Mouse (Mus musculus) intestine, embryonic 15.5 days (tissue): Measurements from ENCODE around the gene Col6a5. TPM values are rescaled to one million over a fixed set of nuclear protein-coding genes. Genes with fewer than 3 reads are reported as not detected.

Experiments
- ATAC-seq: fragments of 200-750 bp; cut with Nextera tagmentation; 2 replicates; pipeline ENCODE4 v1.8.0; 2017; ENCODE audit warnings: moderate TSS enrichment, moderate library complexity
- H3K27ac ChIP-seq: fragments of 300-500 bp; sonication (generic); 2 replicates; pipeline ENCODE4 v1.5.1; 2015; ENCODE audit warnings: mild to moderate bottlenecking, inconsistent platforms
- H3K27me3 ChIP-seq: fragments of 300-500 bp; sonication (generic); replicated peaks from 2 replicates; pipeline ENCODE4 v1.6.1; 2015; ENCODE audit warnings: inconsistent platforms
- H3K36me3 ChIP-seq: fragments of 300-500 bp; sonication (generic); 2 replicates; pipeline ENCODE4 v1.6.1; 2015; ENCODE audit warnings: inconsistent platforms
- H3K4me1 ChIP-seq: fragments of 300-500 bp; sonication (generic); replicated peaks from 2 replicates; pipeline ENCODE4 v1.6.1; 2015; ENCODE audit warnings: inconsistent platforms
- H3K4me2 ChIP-seq: fragments of 300-500 bp; sonication (generic); replicated peaks from 2 replicates; pipeline ENCODE4 v1.6.1; 2015; ENCODE audit warnings: mild to moderate bottlenecking, inconsistent platforms
- H3K4me3 ChIP-seq: fragments of 300-500 bp; sonication (generic); replicated peaks from 2 replicates; pipeline ENCODE4 v1.5.1; 2015; ENCODE audit warnings: inconsistent platforms
- H3K9ac ChIP-seq: fragments of 300-500 bp; sonication (generic); 2 replicates; pipeline ENCODE4 v1.6.1; 2015; ENCODE audit warnings: inconsistent platforms
- H3K9me3 ChIP-seq: fragments of 300-500 bp; sonication (generic); 2 replicates; pipeline ENCODE4 v1.6.1; 2016; ENCODE audit warnings: inconsistent platforms
- WGBS: fragments of 180-500 bp; shearing (Covaris S2); methylation state at CpG from one replicate; pipeline ENCODE4 v1.1.7; 2015; 5-methylcytosine and 5-hydroxymethylcytosine counted together
- polyA plus RNA-seq: library from polyadenylated mRNA; unstranded; fragments of >200 nt; fragmentation: Nextera tagmentation; extraction: Ambion mirVana; gene quantifications from 2 replicates; pipeline ENCODE4 v1.2.1, GENCODE M21; 2015

Col6a5 gene
- polyA plus RNA-seq, 1 experiment from 2014 or later, result 0.98 TPM

- no peak overlapping the region for H3K4me3 ChIP-seq
- ATAC-seq, result no peak
Measured at GRCm38 (mm10) chr9:105970901-105971300, 10.5 kb upstream of the Col6a5 start.

DNA sequence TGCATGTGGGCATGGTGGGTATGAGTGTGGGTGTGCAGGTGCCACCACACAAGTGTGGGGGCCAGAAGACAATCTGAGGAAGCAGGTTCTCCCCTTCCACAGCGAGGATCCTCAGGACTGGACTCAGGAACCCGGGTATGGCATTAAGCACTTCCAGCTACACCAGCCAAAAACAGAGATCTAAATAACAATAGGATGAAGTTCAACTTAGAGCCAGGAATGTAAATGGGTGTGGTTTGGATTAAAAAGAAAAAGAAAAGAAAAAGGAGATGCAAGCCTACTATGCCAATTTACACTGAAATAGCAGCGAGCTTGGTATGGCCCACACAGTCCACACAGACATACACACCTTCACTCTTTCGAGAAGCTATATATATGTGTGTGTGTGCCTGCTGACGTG lies 7.5 kb upstream of the Col6a5 start:
- Histone ChIP-seq H3K4me1 (no peaks in the 10 kb centered on the region), H3K9ac (no peak overlapping the region), H3K27ac (no peak overlapping the region), H3K4me2 (no peak overlapping the region), H3K27me3 (no peaks in the 10 kb centered on the region), H3K9me3 (no peaks in the 10 kb centered on the region), H3K36me3 (no peaks in the 10 kb centered on the region), H3K4me3 (no peak overlapping the region)
- no peak for ATAC-seq
- WGBS, result 80% methylated on average over 5 of the region's 5 CpGs

More at GRCm38 (mm10) chr9:105970901-105971300, 10.5 kb upstream of the Col6a5 start:
- no peaks in the 10 kb centered on the region for H3K9me3 ChIP-seq
- H3K9ac ChIP-seq, result no peak overlapping the region
- H3K36me3 ChIP-seq, result no peaks in the 10 kb centered on the region
- no peaks in the 10 kb centered on the region for H3K27me3 ChIP-seq
- H3K4me1 ChIP-seq, result no peaks in the 10 kb centered on the region
- H3K27ac ChIP-seq, result peak overlapping the region; percentile 7; the same call in 1 of the 2 replicates
- no peak overlapping the region for H3K4me2 ChIP-seq
- WGBS, result 78% methylated on average over 5 of the region's 5 CpGs

DNA sequence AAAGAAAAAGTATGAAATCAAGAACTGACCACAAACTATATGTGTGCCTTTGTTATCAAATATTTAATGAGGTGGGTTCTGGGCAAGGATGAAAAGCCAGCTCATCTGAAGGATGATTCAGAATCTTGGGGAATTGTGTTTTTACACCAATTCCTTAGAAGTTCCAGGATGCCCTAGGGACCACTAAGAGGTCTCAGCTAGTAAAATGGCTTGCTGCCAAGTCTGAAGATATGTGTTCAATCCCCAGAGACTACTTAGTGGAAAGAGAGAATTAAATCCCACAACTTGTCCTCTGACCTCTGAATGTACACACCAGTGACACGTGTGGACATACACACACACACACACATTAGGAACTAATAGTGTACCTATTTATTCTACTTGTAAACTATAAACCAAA lies 1.3 kb downstream of the Col6a5 start:
- Histone ChIP-seq H3K4me1 (peaks cover 9% of the 10 kb centered on the region; the same call in 1 of the 2 replicates), H3K4me3 (no peak overlapping the region), H3K9me3 (no peaks in the 10 kb centered on the region), H3K9ac (no peak overlapping the region), H3K27ac (no peak overlapping the region), H3K27me3 (no peaks in the 10 kb centered on the region), H3K36me3 (no peaks in the 10 kb centered on the region), H3K4me2 (no peak overlapping the region)
- no peak for ATAC-seq
- WGBS, result 58% methylated on average over 1 of the region's 1 CpGs

GRCm38 (mm10) chr9:105949755-105950154 lies 10.7 kb downstream of the Col6a5 start:
- Histone ChIP-seq H3K4me3 (no peak overlapping the region), H3K27ac (no peak overlapping the region), H3K9me3 (no peaks in the 10 kb centered on the region), H3K36me3 (no peaks in the 10 kb centered on the region), H3K9ac (no peak overlapping the region), H3K4me1 (no peaks in the 10 kb centered on the region), H3K4me2 (no peak overlapping the region), H3K27me3 (no peaks in the 10 kb centered on the region)
- no peak for ATAC-seq
- WGBS, result 90% methylated on average over 1 of the region's 1 CpGs

DNA sequence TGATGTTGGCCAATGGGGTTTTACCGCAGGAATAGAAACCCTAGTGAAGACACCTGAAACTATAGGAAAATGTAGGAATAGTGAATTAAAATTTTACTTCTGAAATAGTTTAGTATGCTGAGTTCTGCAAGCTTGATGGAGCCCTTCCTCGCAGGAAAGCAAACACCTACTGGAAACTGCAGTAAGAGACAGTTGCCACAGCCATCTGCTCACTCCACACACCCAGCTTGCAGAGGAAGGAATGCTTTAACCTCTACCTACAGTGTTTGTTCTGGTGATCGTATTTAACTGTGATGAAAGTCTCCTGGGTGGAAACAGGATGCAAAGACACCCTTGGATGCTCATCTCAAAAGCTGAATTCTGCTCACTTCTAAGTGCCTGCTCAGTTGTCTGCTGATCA lies 12.9 kb downstream of the Col6a5 start:
- H3K9ac ChIP-seq, result no peak overlapping the region
- WGBS, result 70% methylated on average over 3 of the region's 3 CpGs
- H3K27ac ChIP-seq, result no peak overlapping the region
- H3K4me1 ChIP-seq, result no peaks in the 10 kb centered on the region
- no peak for ATAC-seq
- H3K9me3 ChIP-seq, result no peaks in the 10 kb centered on the region
- H3K27me3 ChIP-seq, result no peaks in the 10 kb centered on the region
- H3K36me3 ChIP-seq, result no peaks in the 10 kb centered on the region
- H3K4me2 ChIP-seq, result no peak overlapping the region
- H3K4me3 ChIP-seq, result no peak overlapping the region

- ATAC-seq, result no peak
- no peak overlapping the region for H3K9ac ChIP-seq
- no peaks in the 10 kb centered on the region for H3K4me1 ChIP-seq
- H3K27ac ChIP-seq, result no peak overlapping the region
- H3K4me3 ChIP-seq, result no peak overlapping the region
- no peak overlapping the region for H3K4me2 ChIP-seq
- 56% methylated on average over 6 of the region's 6 CpGs for WGBS
- H3K27me3 ChIP-seq, result no peaks in the 10 kb centered on the region
- H3K36me3 ChIP-seq, result no peaks in the 10 kb centered on the region
- no peaks in the 10 kb centered on the region for H3K9me3 ChIP-seq
Measured at GRCm38 (mm10) chr9:105933816-105934215, 26.6 kb downstream of the Col6a5 start.

- H3K9me3 ChIP-seq, result no peaks in the 10 kb centered on the region
- no peak overlapping the region for H3K4me3 ChIP-seq
- 71% methylated on average over 4 of the region's 4 CpGs for WGBS
- no peak for ATAC-seq
- H3K36me3 ChIP-seq, result no peaks in the 10 kb centered on the region
- no peaks in the 10 kb centered on the region for H3K4me1 ChIP-seq
- H3K9ac ChIP-seq, result no peak overlapping the region
- H3K27ac ChIP-seq, result no peak overlapping the region
- no peaks in the 10 kb centered on the region for H3K27me3 ChIP-seq
- H3K4me2 ChIP-seq, result no peak overlapping the region
Measured at GRCm38 (mm10) chr9:105929287-105929686, 31.2 kb downstream of the Col6a5 start.

DNA sequence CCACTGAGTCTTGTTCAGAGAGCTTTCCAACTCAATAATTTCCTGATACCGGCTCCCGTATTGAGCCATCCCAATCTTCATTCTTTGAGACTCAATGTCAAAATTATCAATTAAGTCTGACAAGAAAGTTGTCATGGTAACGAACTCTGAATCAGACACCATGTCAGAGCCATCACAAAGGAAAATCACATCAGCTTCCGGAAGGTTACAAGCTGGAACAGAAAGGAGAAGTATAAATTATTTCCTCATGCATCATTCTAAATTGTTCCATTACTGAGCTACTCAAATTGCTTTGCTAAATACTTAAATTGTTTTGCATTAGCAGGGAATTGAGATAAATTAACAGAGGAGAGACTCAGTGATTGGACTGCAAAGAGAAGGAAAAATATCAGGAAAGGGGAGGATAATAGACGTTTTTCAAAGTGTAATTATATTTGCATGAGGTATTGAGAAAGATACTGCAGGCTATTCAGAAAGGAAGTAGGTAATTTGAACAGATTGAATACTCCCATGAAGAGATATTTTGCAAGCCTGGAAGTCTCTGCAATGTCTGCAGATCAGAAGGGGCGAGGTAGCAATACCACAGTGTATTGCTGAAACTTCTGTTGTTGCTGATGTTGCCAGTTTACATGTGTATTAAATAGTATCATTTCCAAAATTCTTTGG lies 31.9 kb downstream of the Col6a5 start:
- no peak overlapping the region for H3K4me3 ChIP-seq
- no peak overlapping the region for H3K27ac ChIP-seq
- ATAC-seq, result no peak
- H3K9ac ChIP-seq, result no peak overlapping the region
- H3K4me1 ChIP-seq, result no peaks in the 10 kb centered on the region
- H3K9me3 ChIP-seq, result no peaks in the 10 kb centered on the region
- 77% methylated on average over 6 of the region's 6 CpGs for WGBS
- no peaks in the 10 kb centered on the region for H3K27me3 ChIP-seq
- H3K4me2 ChIP-seq, result no peak overlapping the region
- H3K36me3 ChIP-seq, result no peaks in the 10 kb centered on the region

GRCm38 (mm10) chr9:105923659-105924058 lies 36.8 kb downstream of the Col6a5 start:
- Histone ChIP-seq H3K36me3 (no peaks in the 10 kb centered on the region), H3K4me1 (no peaks in the 10 kb centered on the region), H3K9ac (no peak overlapping the region), H3K27me3 (no peaks in the 10 kb centered on the region), H3K4me2 (no peak overlapping the region), H3K9me3 (no peaks in the 10 kb centered on the region), H3K27ac (no peak overlapping the region), H3K4me3 (no peak overlapping the region)
- whole genome bisulfite sequencing, result 80% methylated on average over 2 of the region's 2 CpGs
- no peak for ATAC-seq

DNA sequence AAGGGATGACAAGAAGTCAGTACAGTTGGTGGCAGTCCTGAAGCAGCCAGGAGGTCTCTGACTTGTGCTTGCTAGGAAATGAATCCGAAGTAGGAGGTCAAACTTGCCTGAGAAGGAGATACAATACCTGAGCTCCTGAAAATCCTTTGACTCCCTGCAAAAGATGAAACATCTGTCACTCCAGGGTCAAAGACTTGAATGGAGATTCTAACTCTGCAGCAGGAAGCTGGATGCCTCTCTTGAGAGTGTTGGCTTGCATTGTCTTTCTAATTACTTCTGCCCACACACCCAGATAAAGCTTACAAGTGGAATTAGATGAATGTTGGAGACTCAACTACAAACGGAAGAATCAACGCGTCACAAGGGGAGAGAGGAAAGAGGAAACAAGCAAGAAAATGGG lies 45.3 kb downstream of the Col6a5 start:
- H3K4me3 ChIP-seq, result no peak overlapping the region
- no peak overlapping the region for H3K9ac ChIP-seq
- H3K27me3 ChIP-seq, result no peaks in the 10 kb centered on the region
- ATAC-seq, result no peak
- H3K27ac ChIP-seq, result no peak overlapping the region
- 42% methylated on average over 4 of the region's 4 CpGs for WGBS
- H3K4me1 ChIP-seq, result no peaks in the 10 kb centered on the region
- no peaks in the 10 kb centered on the region for H3K36me3 ChIP-seq
- H3K9me3 ChIP-seq, result no peaks in the 10 kb centered on the region
- no peak overlapping the region for H3K4me2 ChIP-seq

- ATAC-seq, result no peak
- Histone ChIP-seq H3K9ac (no peak overlapping the region), H3K4me2 (no peak overlapping the region), H3K27ac (no peak overlapping the region), H3K27me3 (no peaks in the 10 kb centered on the region), H3K9me3 (no peaks in the 10 kb centered on the region), H3K4me3 (no peak overlapping the region), H3K36me3 (no peaks in the 10 kb centered on the region), H3K4me1 (no peaks in the 10 kb centered on the region)
- 76% methylated on average over 2 of the region's 2 CpGs for WGBS
Measured at GRCm38 (mm10) chr9:105910166-105910565, 50.3 kb downstream of the Col6a5 start.

DNA sequence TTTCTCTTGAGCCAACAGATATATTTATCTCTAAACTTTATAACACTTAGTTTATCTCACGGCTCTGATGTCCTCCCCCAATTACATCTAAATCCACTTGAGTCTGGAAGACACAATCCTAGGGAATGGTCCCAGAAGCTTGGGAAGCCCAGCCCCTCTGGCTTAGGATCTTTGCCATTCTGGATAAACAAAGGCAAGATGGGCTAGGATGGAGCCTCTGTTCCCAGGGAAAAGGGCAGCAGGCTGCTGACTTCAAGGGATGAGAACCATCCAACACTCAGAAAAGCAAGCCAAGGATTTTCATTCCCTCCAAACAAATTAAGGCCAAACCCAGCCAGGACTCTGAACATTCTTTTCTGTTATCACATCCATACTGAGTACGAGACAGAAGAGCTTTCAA lies 51.1 kb downstream of the Col6a5 start:
- Histone ChIP-seq H3K27ac (no peak overlapping the region), H3K9ac (no peak overlapping the region), H3K4me2 (no peak overlapping the region), H3K4me1 (no peaks in the 10 kb centered on the region), H3K36me3 (no peaks in the 10 kb centered on the region), H3K27me3 (no peaks in the 10 kb centered on the region), H3K9me3 (no peaks in the 10 kb centered on the region), H3K4me3 (no peak overlapping the region)
- 44% methylated on average over 2 of the region's 2 CpGs for WGBS
- ATAC-seq, result no peak

DNA sequence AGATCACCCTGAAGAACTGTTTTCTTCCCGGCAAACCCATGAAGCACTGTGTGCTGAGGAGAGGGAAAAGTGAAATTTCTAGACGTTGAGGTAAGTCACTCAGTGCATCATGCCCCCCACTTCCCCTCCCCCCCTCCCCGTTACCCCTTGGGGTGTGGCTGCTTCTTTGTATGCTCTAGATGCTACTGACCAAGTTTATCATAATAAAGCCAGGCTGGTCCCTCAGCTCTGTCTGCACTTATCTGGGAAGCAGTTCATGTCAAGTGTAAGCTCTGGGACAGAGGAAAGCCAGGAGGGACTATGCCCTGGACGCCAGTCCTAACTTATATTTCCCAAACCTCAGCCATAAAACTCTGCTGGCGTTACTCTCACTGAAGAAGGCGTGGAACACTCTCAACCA lies 53.0 kb downstream of the Col6a5 start:
- 77% methylated on average over 6 of the region's 6 CpGs for WGBS
- Histone ChIP-seq H3K9me3 (no peaks in the 10 kb centered on the region), H3K36me3 (no peaks in the 10 kb centered on the region), H3K4me3 (no peak overlapping the region), H3K4me1 (no peaks in the 10 kb centered on the region), H3K4me2 (no peak overlapping the region), H3K27me3 (no peaks in the 10 kb centered on the region), H3K27ac (no peak overlapping the region), H3K9ac (no peak overlapping the region)
- no peak for ATAC-seq
